Mouse (Mus musculus) small intestine, adult 2 months (tissue): Measurements from ENCODE around the gene Ell2.

Experiments used
- CTCF ChIP-seq: fragments of 200-500 bp; IDR thresholded peaks from 2 replicates; pipeline ENCODE4 v1.5.1; 2012; ENCODE audit warnings: low read depth, mild to moderate bottlenecking, control low read depth, inconsistent platforms, low read length, moderate library complexity, mixed read lengths; ENCODE audit not compliant: insufficient replicate concordance, insufficient read length; ENCODE audit errors: extremely low read depth
- POLR2A ChIP-seq: fragments of 200-500 bp; IDR thresholded peaks from 2 replicates; pipeline ENCODE4 v1.6.1; 2012; ENCODE audit warnings: low read depth, mild to moderate bottlenecking, control low read depth, inconsistent platforms, low read length, moderate library complexity

DNA sequence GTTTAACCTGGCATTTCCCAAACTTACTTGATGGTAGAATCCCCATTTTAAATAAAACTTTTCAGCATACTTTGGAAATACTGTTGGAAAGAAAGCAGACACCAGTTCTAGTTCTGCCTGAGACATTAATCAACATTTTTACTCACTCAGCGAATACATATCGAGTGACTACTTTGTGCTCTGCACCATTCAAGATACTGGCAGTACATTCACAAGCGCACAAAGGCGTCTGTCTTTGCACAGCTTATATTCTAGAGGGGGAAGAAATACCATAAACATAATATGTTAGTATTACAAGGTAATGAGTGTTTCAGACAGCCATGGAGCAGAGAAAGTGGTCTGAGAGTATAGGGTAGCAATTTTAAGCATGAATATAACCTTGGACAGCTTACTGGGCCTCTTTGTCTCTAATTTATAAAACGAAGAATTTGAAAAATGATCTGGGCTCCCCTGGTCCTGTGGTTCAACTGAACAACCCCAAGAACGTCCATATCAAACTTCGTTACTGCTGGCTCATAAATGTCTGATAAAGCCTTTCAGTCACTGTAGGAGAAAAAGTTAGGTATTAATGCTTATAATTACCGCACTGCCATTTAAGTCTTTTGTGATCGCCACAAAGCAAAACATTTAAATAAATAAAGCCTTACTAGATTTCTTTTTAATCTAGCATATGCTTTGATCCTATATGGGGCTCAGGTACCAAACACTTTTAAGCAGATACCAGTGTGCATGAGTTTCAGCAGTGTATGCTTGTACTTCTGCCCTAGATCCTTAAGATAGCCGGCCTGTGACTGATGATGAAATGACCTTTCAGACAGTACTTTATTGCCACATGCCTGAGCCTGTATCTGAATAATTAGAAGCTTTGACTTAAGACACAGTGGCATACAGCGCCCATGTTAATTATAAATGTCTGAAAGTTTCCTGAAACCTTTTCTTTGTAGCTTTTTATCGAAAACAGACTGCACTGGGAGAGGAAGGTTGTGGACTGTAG is 35.5 kb downstream of the Ell2 start:
- TF ChIP-seq POLR2A (no peak), CTCF (no peak)
